Mouse (Mus musculus): ENCODE measurements around the gene Ap1g2.

DNA sequence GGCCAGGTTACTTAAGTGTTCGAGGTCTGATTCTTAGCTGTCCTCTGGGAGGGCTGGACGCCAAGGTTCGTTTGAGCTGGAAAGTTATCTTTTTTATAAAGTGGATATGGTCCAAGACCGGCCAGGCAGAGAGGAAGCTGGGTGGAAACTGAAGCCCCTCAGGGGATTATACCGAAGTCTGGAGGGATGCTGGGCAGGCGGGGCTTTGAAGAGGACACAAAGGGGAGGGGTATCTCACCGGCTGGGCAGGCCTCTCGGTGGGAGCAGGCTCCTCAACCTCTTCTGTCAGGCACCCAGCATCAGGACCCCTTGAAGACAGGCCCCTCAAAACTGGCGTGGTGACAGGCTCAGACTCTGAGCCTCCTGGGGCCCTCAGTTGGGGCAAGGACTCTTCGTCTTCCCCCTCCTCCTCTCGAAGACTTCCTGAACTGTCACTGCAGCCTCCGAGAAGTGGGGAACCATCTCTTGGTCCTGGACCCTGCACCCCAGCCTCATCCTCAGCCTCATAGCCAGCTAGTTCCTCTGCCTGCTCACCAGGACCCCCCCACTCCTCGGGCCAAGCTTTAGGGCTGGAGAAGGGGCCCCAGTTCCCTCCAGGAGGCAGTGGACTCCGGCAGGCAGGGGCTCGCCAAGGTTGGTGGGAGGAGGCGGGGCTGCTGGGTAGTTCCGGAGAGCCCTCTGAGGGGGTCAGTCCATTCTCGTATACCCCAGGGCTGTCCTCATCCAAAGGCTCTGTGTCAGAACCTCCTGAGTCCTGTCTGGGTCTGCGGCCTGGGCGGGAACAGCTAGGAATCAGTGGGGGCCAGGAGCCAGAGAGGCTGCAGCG is 2.9 kb upstream of the Ap1g2 start:
- TF ChIP-seq CTCF (IDR thresholded peaks at IDR 0.05; ENCODE audit: extremely low read depth, insufficient read depth, low read length) (no peak), POLR2A (IDR thresholded peaks at IDR 0.05; ENCODE audit: extremely low read depth, insufficient read depth, low read length) (no peak)
